Mouse (Mus musculus) forebrain, embryonic 14.5 days (tissue): ENCODE data around the gene Igsf10. TPM values are rescaled to one million over a fixed set of nuclear protein-coding genes. Genes with fewer than 3 reads are reported as not detected.
"Not testable (repeated sequence)": the region's sequence is repeated elsewhere in the genome, so short reads cannot be mapped to it uniquely, and the experiment has no call there.

ENCODE experiments used
- ATAC-seq: fragments of 200-750 bp; cut with Nextera tagmentation; 2 replicates; pipeline ENCODE4 v1.8.0; 2017; ENCODE audit warnings: mild to moderate bottlenecking, moderate library complexity
- DNase-seq: peaks from one replicate; pipeline ENCODE4 v3.0.0-alpha.2; 2015; ENCODE audit warnings: low spot score
- H3K27ac ChIP-seq: fragments of 300-500 bp; sonication (generic); 2 replicates; pipeline ENCODE4 v1.5.1; 2014; ENCODE audit warnings: low read depth, mild to moderate bottlenecking, control low read depth, low read length, moderate library complexity
- H3K27me3 ChIP-seq: fragments of 300-500 bp; sonication (generic); replicated peaks from 2 replicates; pipeline ENCODE4 v1.6.1; 2014; ENCODE audit warnings: low read length, control low read depth, mixed read lengths; ENCODE audit not compliant: control insufficient read depth, insufficient read depth
- H3K36me3 ChIP-seq: fragments of 300-500 bp; sonication (generic); 2 replicates; pipeline ENCODE4 v1.6.1; 2014; ENCODE audit warnings: low read length, control low read depth; ENCODE audit not compliant: control insufficient read depth, insufficient read depth
- H3K4me1 ChIP-seq: fragments of 300-500 bp; sonication (generic); 2 replicates; pipeline ENCODE4 v1.6.1; 2014; ENCODE audit warnings: antibody characterized with exemption, low read length, control low read depth; ENCODE audit not compliant: control insufficient read depth, insufficient read depth
- H3K4me2 ChIP-seq: fragments of 300-500 bp; sonication (generic); 2 replicates; pipeline ENCODE4 v1.6.1; 2014; ENCODE audit warnings: mild to moderate bottlenecking, control low read depth, low read length
- H3K4me3 ChIP-seq: fragments of 300-500 bp; sonication (generic); 2 replicates; pipeline ENCODE4 v1.5.1; 2014; ENCODE audit warnings: low read depth, low read length, control low read depth
- H3K9ac ChIP-seq: fragments of 300-500 bp; sonication (generic); 2 replicates; pipeline ENCODE4 v1.6.1; 2014; ENCODE audit warnings: mild to moderate bottlenecking, low read length, control low read depth, moderate library complexity
- H3K9me3 ChIP-seq: fragments of 300-500 bp; sonication (generic); replicated peaks from 2 replicates; pipeline ENCODE4 v1.6.1; 2016; ENCODE audit warnings: low read length, control low read depth, mixed read lengths; ENCODE audit not compliant: control insufficient read depth
- WGBS: fragments of 180-500 bp; shearing (Covaris S2); extraction: QIAGEN DNeasy Blood & Tissue Kit; methylation state at CpG from one replicate; pipeline ENCODE4 v1.1.7; 2014; 5-methylcytosine and 5-hydroxymethylcytosine counted together
- polyA plus RNA-seq: library from polyadenylated mRNA; unstranded; fragments of >200 nt; fragmentation: Nextera tagmentation; extraction: Ambion mirVana; gene quantifications from 2 replicates; pipeline ENCODE4 v1.2.1, GENCODE M21; 2014

Igsf10 gene
- polyA plus RNA-seq = 1.7 TPM in 2 replicates

DNA sequence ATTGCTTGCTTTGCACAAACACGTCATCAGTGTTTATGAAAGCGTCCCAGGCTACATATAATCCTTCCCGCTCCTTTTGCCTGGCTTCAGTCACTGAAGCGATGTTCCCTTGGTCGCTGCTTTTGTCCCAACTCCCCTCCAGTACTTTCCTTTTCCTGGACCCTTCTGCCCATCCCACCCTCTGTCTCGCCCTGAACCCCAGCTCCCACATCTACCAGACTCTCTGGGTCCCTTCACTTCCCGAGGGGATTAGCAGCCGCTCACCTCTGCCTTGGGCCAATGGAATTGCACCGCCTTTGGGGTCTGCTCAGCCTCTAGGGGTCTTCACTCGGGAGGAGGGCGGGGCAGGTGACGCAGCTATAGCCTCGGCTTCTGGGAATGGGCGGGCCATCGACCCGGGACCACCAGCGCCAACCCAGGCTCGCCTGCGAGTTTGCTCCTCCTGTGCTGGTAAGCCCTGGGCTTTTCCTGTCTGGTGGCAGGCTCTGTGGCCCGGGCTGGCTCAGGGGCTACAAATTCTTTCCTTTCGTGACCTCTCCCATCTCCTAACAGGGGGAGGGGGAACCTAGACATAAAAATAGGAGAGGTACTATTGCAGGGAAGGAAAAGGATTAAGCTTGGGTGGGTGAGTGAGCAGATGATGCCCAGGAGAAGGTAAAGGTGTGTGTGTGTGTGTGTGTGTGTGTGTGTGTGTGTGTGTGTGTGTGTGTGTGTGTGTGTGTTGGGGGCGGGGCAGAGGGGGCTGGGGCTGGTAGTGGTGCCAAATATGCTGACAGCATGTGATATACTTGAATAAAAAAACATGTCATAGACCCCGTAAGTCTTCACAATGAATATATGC lies at the start of gene Igsf10:
Gene Igsf10, minus strand, starts transcription at position 330 of the 841 bp plus-strand sequence.
- no peaks in the 10 kb centered on the region for H3K9me3 ChIP-seq
- WGBS = 5% methylated on average over 23 of the region's 23 CpGs
- peak within 1 kb of the TSS; percentile 57 for H3K4me3 ChIP-seq
- no peaks in the 10 kb centered on the region for H3K36me3 ChIP-seq
- peak within 1 kb of the TSS; percentile 65 for H3K4me2 ChIP-seq
- DNase-seq (peak; percentile 81), ATAC-seq (peak; percentile 98)
- H3K9ac ChIP-seq = peak within 1 kb of the TSS; percentile 63
- no peaks in the 10 kb centered on the region for H3K27me3 ChIP-seq
- no peaks in the 10 kb centered on the region; the same call in 1 of the 2 replicates for H3K4me1 ChIP-seq
- H3K27ac ChIP-seq = no peak within 1 kb of the TSS

DNA sequence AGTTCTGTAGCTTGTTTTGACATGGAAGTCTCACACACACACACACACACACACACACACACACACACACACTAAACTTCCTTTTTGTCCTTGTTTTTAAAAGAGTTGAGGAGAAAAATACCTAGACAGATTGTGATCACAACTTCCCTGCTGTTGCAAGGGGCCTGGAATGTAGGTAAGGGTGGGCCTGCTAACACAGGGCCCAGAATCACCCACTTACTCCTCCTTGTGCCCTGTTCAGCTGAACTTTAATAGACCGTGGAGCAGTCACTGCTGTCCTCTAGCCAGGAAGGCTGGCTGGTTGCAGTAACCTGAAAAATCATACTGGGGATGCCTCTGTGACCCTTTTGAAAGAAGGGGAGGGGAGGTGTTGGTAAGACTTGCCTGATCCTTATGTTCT lies 41.4 kb upstream of the Igsf10 start:
- Histone ChIP-seq H3K27me3 (no peaks in the 10 kb centered on the region), H3K9me3 (no peaks in the 10 kb centered on the region), H3K9ac (no peak overlapping the region), H3K4me3 (no peak overlapping the region), H3K4me1 (no peaks in the 10 kb centered on the region), H3K27ac (no peak overlapping the region), H3K36me3 (no peaks in the 10 kb centered on the region), H3K4me2 (no peak overlapping the region)
- DNase-seq = no peak
- whole genome bisulfite sequencing = 70% methylated on average over 1 of the region's 1 CpGs
- ATAC-seq = no peak

DNA sequence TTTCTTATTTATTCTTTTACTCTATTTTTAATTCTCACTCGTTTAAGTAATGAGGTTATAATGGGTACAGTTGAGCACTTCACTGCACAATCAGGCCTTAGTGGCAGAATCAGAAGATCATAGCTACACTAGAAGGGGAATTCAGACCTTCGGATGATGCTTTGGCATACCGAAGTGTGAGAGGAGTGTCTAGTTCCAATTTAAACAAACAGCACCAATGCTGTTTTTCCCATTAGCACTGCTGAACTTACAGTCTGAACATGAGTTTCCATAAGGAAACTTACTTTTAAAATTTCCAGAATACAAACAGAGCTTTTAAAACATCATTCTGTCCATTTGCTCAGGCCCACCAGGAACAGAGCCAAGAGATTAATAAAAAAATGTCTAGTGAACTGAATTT lies 40.8 kb upstream of the Igsf10 start:
- 81% methylated on average over 3 of the region's 3 CpGs for WGBS
- H3K27me3 ChIP-seq = no peaks in the 10 kb centered on the region
- no peak overlapping the region for H3K9ac ChIP-seq
- no peaks in the 10 kb centered on the region for H3K9me3 ChIP-seq
- H3K4me2 ChIP-seq = no peak overlapping the region
- no peak overlapping the region for H3K27ac ChIP-seq
- no peak overlapping the region for H3K4me3 ChIP-seq
- DNase-seq (no peak), ATAC-seq (no peak)
- no peaks in the 10 kb centered on the region for H3K36me3 ChIP-seq
- H3K4me1 ChIP-seq = no peaks in the 10 kb centered on the region

DNA sequence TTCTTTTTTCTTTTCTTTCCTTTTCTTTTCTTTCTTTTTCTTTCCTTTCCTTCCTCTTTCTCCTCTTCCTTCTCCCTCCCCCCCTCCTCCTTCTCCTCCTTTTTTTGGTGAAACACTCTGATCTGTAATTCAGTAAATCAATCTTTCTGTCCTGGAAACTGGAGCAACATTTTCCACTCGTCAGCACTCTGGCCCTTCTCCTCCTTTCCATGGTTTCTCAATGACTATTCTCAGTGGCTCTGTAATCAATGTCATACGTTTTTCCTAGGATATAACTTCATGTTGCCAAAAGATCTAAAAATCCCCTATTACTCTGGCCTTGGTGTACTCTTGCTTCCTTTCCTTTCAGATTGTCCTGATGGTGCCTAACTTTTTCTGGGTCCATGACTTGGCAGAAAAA lies 40.1 kb upstream of the Igsf10 start:
- no peak for ATAC-seq
- Histone ChIP-seq H3K36me3 (no peaks in the 10 kb centered on the region), H3K27ac (no peak overlapping the region), H3K9me3 (no peaks in the 10 kb centered on the region), H3K4me1 (no peaks in the 10 kb centered on the region), H3K4me3 (no peak overlapping the region), H3K27me3 (no peaks in the 10 kb centered on the region), H3K4me2 (no peak overlapping the region), H3K9ac (no peak overlapping the region)
- DNase-seq = no peak
- 71% methylated on average over 2 of the region's 2 CpGs for WGBS

DNA sequence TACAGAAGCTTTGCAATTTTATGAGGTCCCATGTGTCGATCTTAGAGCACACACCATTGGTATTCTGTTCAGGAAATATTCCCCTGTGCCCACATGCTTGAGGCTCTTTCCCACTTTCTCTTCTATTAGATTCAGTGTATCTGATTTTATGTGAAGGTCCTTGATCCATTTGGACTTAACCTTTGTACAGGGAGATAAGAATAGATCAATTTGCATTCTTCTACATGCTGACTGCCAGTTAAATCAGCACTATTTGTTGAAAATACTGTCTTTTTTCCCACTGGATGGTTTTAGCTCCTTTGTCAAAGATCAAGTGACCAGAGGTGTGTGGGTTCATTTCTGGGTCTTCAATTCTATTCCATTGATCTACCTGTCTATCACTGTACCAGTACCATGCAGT lies 34.6 kb upstream of the Igsf10 start:
- H3K27me3 ChIP-seq, H3K36me3 ChIP-seq, H3K9ac ChIP-seq, H3K9me3 ChIP-seq, DNase-seq, H3K4me3 ChIP-seq, H3K4me1 ChIP-seq, H3K27ac ChIP-seq, H3K4me2 ChIP-seq, ATAC-seq: not testable (repeated sequence)
- 87% methylated on average over 1 of the region's 1 CpGs for WGBS

DNA sequence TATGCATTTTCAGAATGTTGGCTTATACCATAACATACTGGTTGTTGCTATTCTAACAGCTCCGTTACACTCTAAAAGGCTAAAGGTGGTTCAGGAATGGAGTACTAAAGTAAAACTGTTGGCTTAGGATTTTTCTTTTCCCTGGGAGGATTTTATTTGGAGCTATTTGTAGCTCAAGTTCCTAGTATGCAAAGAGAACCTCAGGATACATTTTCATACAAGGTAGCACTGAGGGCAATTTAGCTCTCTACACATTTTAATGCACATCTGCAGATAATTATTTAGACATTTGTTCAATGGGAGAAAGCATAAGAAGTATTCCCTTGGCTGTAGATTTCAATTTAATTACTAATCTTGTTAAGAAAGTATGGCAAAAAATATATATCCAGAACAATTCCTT lies 17.7 kb upstream of the Igsf10 start:
- Histone ChIP-seq H3K4me2 (no peak overlapping the region), H3K9me3 (no peaks in the 10 kb centered on the region), H3K27ac (no peak overlapping the region), H3K36me3 (no peaks in the 10 kb centered on the region), H3K4me1 (no peaks in the 10 kb centered on the region), H3K27me3 (no peaks in the 10 kb centered on the region), H3K4me3 (no peak overlapping the region), H3K9ac (no peak overlapping the region)
- no peak for ATAC-seq
- no peak for DNase-seq
- WGBS = 93% methylated on average over 1 of the region's 1 CpGs

DNA sequence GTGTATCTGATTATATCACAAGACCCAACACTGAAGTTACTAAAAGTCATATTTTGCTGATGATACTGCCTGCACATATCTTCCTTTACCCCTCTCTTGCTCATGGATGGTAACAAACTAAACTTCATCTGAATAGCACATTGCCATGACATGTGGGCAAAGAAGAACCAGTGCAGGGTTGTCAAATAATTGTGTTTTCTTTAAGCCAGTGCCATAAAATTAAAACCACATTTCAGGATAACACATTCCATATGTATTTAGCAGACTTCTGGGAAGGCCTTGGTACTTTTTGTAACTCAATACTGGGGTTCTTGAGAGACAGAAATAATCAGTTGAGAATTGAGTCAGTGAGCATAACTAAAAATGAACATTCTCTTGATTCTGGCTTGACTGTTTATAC lies 15.9 kb upstream of the Igsf10 start:
- Histone ChIP-seq H3K4me2 (no peak overlapping the region), H3K27me3 (no peaks in the 10 kb centered on the region), H3K9ac (no peak overlapping the region), H3K36me3 (no peaks in the 10 kb centered on the region), H3K4me3 (no peak overlapping the region), H3K9me3 (no peaks in the 10 kb centered on the region), H3K4me1 (no peaks in the 10 kb centered on the region), H3K27ac (no peak overlapping the region)
- DNase-seq (no peak), ATAC-seq (no peak)

DNA sequence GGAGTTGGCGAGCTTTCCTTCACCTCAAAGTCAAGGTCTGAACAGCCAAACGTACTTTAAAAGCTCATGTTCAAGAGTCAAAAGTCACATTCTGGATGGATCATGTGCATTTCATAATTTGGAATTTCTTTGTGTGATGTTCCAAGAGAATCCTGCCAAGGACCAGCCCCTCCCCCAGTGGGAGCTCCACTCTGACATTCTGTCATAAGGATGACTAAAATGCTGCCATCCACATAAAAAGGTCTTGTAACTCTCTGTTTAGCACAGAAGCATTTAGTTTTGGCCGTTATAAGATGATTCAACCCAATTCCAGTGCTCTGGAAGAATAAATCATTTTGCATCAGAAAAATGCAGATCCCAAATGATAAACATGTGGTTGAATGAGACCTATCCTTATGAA lies 10.0 kb upstream of the Igsf10 start:
- no peak overlapping the region for H3K4me2 ChIP-seq
- H3K9ac ChIP-seq = no peak overlapping the region
- H3K4me3 ChIP-seq = no peak overlapping the region
- WGBS = 91% methylated on average over 3 of the region's 3 CpGs
- H3K27me3 ChIP-seq = no peaks in the 10 kb centered on the region
- ATAC-seq = no peak
- no peak for DNase-seq
- H3K4me1 ChIP-seq = no peaks in the 10 kb centered on the region
- H3K36me3 ChIP-seq = no peaks in the 10 kb centered on the region
- H3K27ac ChIP-seq = no peak overlapping the region
- H3K9me3 ChIP-seq = no peaks in the 10 kb centered on the region

DNA sequence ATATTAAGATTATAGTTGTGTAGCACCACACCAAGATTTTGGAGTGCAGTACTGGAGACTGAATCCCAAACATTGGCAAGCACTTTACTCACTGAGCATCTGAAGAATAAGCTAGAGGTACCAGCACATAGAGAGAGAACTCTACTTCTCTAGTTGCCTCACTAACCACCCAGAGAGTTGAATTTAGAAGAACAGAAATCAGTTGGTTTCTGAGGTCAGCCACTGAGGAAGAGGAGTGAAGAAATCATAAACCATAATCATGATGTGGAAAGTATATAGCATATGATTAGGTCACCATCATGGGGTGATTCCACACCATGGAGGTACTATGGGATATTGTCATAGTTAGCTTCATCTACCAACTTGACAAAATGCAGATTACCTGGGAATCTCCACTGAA lies 7.6 kb upstream of the Igsf10 start:
- H3K9me3 ChIP-seq = no peaks in the 10 kb centered on the region
- DNase-seq (no peak), ATAC-seq (no peak)
- no peaks in the 10 kb centered on the region for H3K4me1 ChIP-seq
- H3K9ac ChIP-seq = no peak overlapping the region
- no peaks in the 10 kb centered on the region for H3K27me3 ChIP-seq
- no peak overlapping the region for H3K4me2 ChIP-seq
- no peak overlapping the region for H3K27ac ChIP-seq
- H3K4me3 ChIP-seq = no peak overlapping the region
- no peaks in the 10 kb centered on the region for H3K36me3 ChIP-seq
